ENCODE assay signal across 8 mouse cellular contexts in genomic region chr8:107048061-107048941, GRCm38 (mm10). TPM values are rescaled to one million over a fixed set of nuclear protein-coding genes. Genes with fewer than 3 reads are reported as not detected.
A peak's percentile ranks its signal among the peaks of the same experiment; 100 is the strongest.
DNase-seq lines count a peak whose midpoint lies in the region; ATAC-seq lines count a peak whose summit lies in the region.

Gene Pdf (minus strand): TSS chr8:107048614.

- intact Hi-C loops in heart, postnatal 25 days (cut with DNase I), result loop anchor here (2.0 kb wide), 1 partner anchor 18 kb away; the partner anchor contains the start of gene Vps4a

- no peaks in the 10 kb centered on the region for H3K27me3 ChIP-seq in forebrain, embryonic 16.5 days (replicated peaks; ENCODE audit: control insufficient read depth, insufficient read depth, low read length)
- H3K27me3 ChIP-seq in neural tube, embryonic 15.5 days (replicated peaks), result no peaks in the 10 kb centered on the region

- no peaks in the 10 kb centered on the region for H3K9me3 ChIP-seq in forebrain, embryonic 16.5 days (ENCODE audit: control insufficient read depth, low read length)
- no peaks in the 10 kb centered on the region for H3K9me3 ChIP-seq in neural tube, embryonic 15.5 days (replicated peaks)

- WGBS in forebrain, embryonic 16.5 days, result under 1% methylated on average over 83 of the region's 87 CpGs
- WGBS in neural tube, embryonic 15.5 days, result under 1% methylated on average over 86 of the region's 87 CpGs

- peaks cover 16% of the 10 kb centered on the region for H3K4me1 ChIP-seq in forebrain, embryonic 16.5 days (replicated peaks; ENCODE audit: control insufficient read depth, insufficient read depth, low read length)
- peaks cover 28% of the 10 kb centered on the region for H3K4me1 ChIP-seq in neural tube, embryonic 15.5 days

- H3K4me2 ChIP-seq in forebrain, embryonic 16.5 days (ENCODE audit: low read length), result peak within 1 kb of the TSS; percentile 90
- peak within 1 kb of the TSS; percentile 81 for H3K4me2 ChIP-seq in neural tube, embryonic 15.5 days

- peak; percentile 90 for ATAC-seq in forebrain, embryonic 16.5 days
- ATAC-seq in neural tube, embryonic 15.5 days (ENCODE audit: low FRiP score), result peak; percentile 87

- peak within 1 kb of the TSS; percentile 89 for H3K27ac ChIP-seq in forebrain, embryonic 16.5 days (ENCODE audit: low read length)
- H3K27ac ChIP-seq in neural tube, embryonic 15.5 days (replicated peaks), result peak within 1 kb of the TSS; percentile 87

- peak within 1 kb of the TSS; percentile 63 for H3K4me3 ChIP-seq in forebrain, embryonic 16.5 days (replicated peaks; ENCODE audit: low read length)
- peak within 1 kb of the TSS; percentile 67 for H3K4me3 ChIP-seq in neural tube, embryonic 15.5 days (replicated peaks)

- H3K36me3 ChIP-seq in forebrain, embryonic 16.5 days (ENCODE audit: control insufficient read depth, insufficient read depth), result peaks cover 33% of the 10 kb centered on the region
- H3K36me3 ChIP-seq in neural tube, embryonic 15.5 days, result peaks cover 82% of the 10 kb centered on the region

- DNase-seq in ES-CJ7 (ENCODE audit: low read depth, low spot score), result peak; percentile 87
- peak; percentile 87 for DNase-seq in cerebellum, adult 11-12 months
- peak; percentile 70 for DNase-seq in heart, postnatal 25 days (ENCODE audit: low spot score)
- DNase-seq in layer of hippocampus, adult 18-20 months (ENCODE audit: low spot score in 2 of 2), result peak; percentile 84 to 89
- DNase-seq in lung, adult 18-20 months, result peak; percentile 79 to 81
- DNase-seq in testis, postnatal 10 days (ENCODE audit: low spot score), result peak; percentile 83

- peak within 1 kb of the TSS; percentile 72 for H3K9ac ChIP-seq in forebrain, embryonic 16.5 days (replicated peaks; ENCODE audit: low read depth, low read length)
- peak within 1 kb of the TSS; percentile 64 for H3K9ac ChIP-seq in neural tube, embryonic 15.5 days (replicated peaks)

RNA-seq across cellular contexts. Expression of gene Pdf, which starts in this region (rescaled TPM):
- 37.1 and 38.4 TPM in 2 replicates for polyA plus RNA-seq in forebrain, embryonic 16.5 days (2015; fragmentation: Nextera tagmentation; extraction: Ambion mirVana)
- 10 to 100 TPM; 60.1 to 60.8 TPM for total RNA-seq in heart, postnatal 25 days (2021)
- 10 to 100 TPM; 27.1 to 31.7 TPM for total RNA-seq in layer of hippocampus, adult 18-20 months (2021)
- polyA plus RNA-seq in neural tube, embryonic 15.5 days (2015; fragmentation: Nextera tagmentation; extraction: Ambion mirVana), result 43.5 and 44.1 TPM in 2 replicates

Comparison
In these comparisons a context has a peak if more than half of its experiments do, and no peak if none do; other contexts are left out.
1. Peak in every context shown above with its lines: DNase-seq, ATAC-seq, H3K4me3 ChIP-seq and H3K27ac ChIP-seq.